Mouse (Mus musculus) forebrain, embryonic 12.5 days (tissue): Measurements from ENCODE around the gene Iqgap1. TPM values are rescaled to one million over a fixed set of nuclear protein-coding genes. Genes with fewer than 3 reads are reported as not detected.

Experiments used
- ATAC-seq: fragments of 200-750 bp; cut with Nextera tagmentation; 2 replicates; pipeline ENCODE4 v1.8.0; 2017; ENCODE audit warnings: moderate TSS enrichment; ENCODE audit not compliant: low FRiP score
- H3K27ac ChIP-seq: fragments of 300-500 bp; sonication (generic); 2 replicates; pipeline ENCODE4 v1.5.1; 2016; ENCODE audit warnings: mild to moderate bottlenecking
- H3K27me3 ChIP-seq: fragments of 300-500 bp; sonication (generic); 2 replicates; pipeline ENCODE4 v1.6.1; 2016; ENCODE audit warnings: mild to moderate bottlenecking
- H3K36me3 ChIP-seq: fragments of 300-500 bp; sonication (generic); replicated peaks from 2 replicates; pipeline ENCODE4 v1.6.1; 2016; ENCODE audit warnings: mild to moderate bottlenecking
- H3K4me1 ChIP-seq: fragments of 300-500 bp; sonication (generic); 2 replicates; pipeline ENCODE4 v1.6.1; 2016
- H3K4me2 ChIP-seq: fragments of 300-500 bp; sonication (generic); 2 replicates; pipeline ENCODE4 v1.6.1; 2016; ENCODE audit warnings: mild to moderate bottlenecking, moderate library complexity
- H3K4me3 ChIP-seq: fragments of 300-500 bp; sonication (generic); replicated peaks from 2 replicates; pipeline ENCODE4 v1.5.1; 2016; ENCODE audit warnings: mild to moderate bottlenecking
- H3K9ac ChIP-seq: fragments of 300-500 bp; sonication (generic); 2 replicates; pipeline ENCODE4 v1.6.1; 2016; ENCODE audit warnings: mild to moderate bottlenecking
- H3K9me3 ChIP-seq: fragments of 300-500 bp; sonication (generic); 2 replicates; pipeline ENCODE4 v1.6.1; 2016
- WGBS: fragments of 180-500 bp; shearing (Covaris S2); methylation state at CpG from one replicate; pipeline ENCODE4 v1.1.7; 2016; 5-methylcytosine and 5-hydroxymethylcytosine counted together
- polyA plus RNA-seq: library from polyadenylated mRNA; unstranded; fragments of >200 nt; fragmentation: Nextera tagmentation; extraction: Ambion mirVana; gene quantifications from 2 replicates; pipeline ENCODE4 v1.2.1, GENCODE M21; 2016

Gene Iqgap1
- polyA plus RNA-seq, result 30.8 and 31.6 TPM in 2 replicates

- Histone ChIP-seq H3K9me3 (no peaks in the 10 kb centered on the region), H3K27me3 (no peaks in the 10 kb centered on the region), H3K9ac (no peak within 1 kb of the TSS), H3K4me3 (no peak within 1 kb of the TSS), H3K27ac (no peak within 1 kb of the TSS), H3K4me2 (no peak within 1 kb of the TSS), H3K36me3 (no peaks in the 10 kb centered on the region), H3K4me1 (no peaks in the 10 kb centered on the region)
- 82% methylated on average over 11 of the region's 11 CpGs for WGBS
- ATAC-seq, result no peak
Measured at GRCm38 (mm10) chr7:80825843-80826403, at the start of gene Iqgap1. Gene Iqgap1, minus strand, starts transcription at chr7:80825974.

DNA sequence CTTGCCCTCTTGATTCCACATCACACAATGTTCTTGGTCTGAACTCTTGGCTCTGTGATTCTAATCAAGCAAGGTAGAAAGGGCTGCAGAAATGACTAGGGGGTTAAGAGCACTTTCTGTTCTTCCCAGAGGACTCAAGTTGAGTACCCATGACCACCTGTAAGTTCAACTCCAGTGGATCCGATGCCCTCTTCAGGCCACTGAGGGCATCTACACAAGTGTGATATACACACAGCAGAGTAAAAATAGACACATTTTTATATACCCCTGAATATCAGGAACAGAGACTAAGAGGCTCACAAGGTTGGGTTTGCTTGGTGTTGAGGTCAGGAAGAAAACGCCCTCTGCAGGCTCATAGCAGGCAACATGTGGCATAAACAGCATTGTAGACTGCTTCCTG is 47.9 kb upstream of the Iqgap1 start:
- no peak overlapping the region for H3K27ac ChIP-seq
- peaks cover 85% of the 10 kb centered on the region for H3K36me3 ChIP-seq
- peaks cover 29% of the 10 kb centered on the region for H3K27me3 ChIP-seq
- H3K4me2 ChIP-seq, result no peak overlapping the region
- H3K4me3 ChIP-seq, result no peak overlapping the region
- H3K9ac ChIP-seq, result no peak overlapping the region
- no peaks in the 10 kb centered on the region for H3K9me3 ChIP-seq
- no peak for ATAC-seq
- H3K4me1 ChIP-seq, result no peaks in the 10 kb centered on the region
- 96% methylated on average over 2 of the region's 2 CpGs for WGBS

DNA sequence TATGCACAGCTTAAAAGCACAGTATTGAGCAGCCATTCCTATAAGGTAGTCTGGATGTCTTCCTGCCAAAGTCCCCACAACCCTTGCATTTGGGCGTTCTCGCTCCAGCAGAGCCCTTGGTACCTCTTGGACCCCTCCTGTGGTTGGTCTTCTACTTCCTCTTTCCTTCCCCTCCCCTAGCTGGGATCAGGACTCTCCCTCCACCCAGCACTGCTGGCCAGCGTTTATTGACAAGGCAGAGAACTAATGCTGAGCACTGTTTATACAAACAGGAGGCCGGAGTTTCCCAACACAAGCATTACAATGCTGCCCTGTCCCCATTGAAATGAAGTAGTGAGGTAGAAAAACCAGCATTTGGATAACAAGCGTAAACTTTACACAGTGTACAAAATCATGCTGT is 47.3 kb upstream of the Iqgap1 start:
- no peak for ATAC-seq
- H3K4me3 ChIP-seq, result no peak overlapping the region
- H3K36me3 ChIP-seq, result peaks cover 91% of the 10 kb centered on the region
- WGBS, result 85% methylated on average over 5 of the region's 5 CpGs
- no peak overlapping the region for H3K9ac ChIP-seq
- peaks cover 29% of the 10 kb centered on the region for H3K27me3 ChIP-seq
- no peaks in the 10 kb centered on the region for H3K9me3 ChIP-seq
- H3K27ac ChIP-seq, result no peak overlapping the region
- H3K4me2 ChIP-seq, result no peak overlapping the region
- H3K4me1 ChIP-seq, result no peaks in the 10 kb centered on the region

GRCm38 (mm10) chr7:80868686-80869085 is 42.9 kb upstream of the Iqgap1 start:
- Histone ChIP-seq H3K27ac (no peak overlapping the region), H3K4me1 (peaks cover 11% of the 10 kb centered on the region), H3K9ac (no peak overlapping the region), H3K9me3 (no peaks in the 10 kb centered on the region), H3K27me3 (peaks cover 4% of the 10 kb centered on the region), H3K4me2 (no peak overlapping the region), H3K4me3 (no peak overlapping the region), H3K36me3 (peaks cover 85% of the 10 kb centered on the region)
- WGBS, result 94% methylated on average over 2 of the region's 2 CpGs
- ATAC-seq, result no peak

GRCm38 (mm10) chr7:80866514-80867147 is 40.9 kb upstream of the Iqgap1 start:
- no peak overlapping the region for H3K9ac ChIP-seq
- no peaks in the 10 kb centered on the region for H3K27me3 ChIP-seq
- H3K4me2 ChIP-seq, result no peak overlapping the region
- no peak overlapping the region for H3K27ac ChIP-seq
- H3K4me1 ChIP-seq, result peaks cover 29% of the 10 kb centered on the region
- no peaks in the 10 kb centered on the region for H3K9me3 ChIP-seq
- WGBS, result 90% methylated on average over 7 of the region's 7 CpGs
- no peak overlapping the region for H3K4me3 ChIP-seq
- peaks cover 75% of the 10 kb centered on the region for H3K36me3 ChIP-seq
- ATAC-seq, result no peak

DNA sequence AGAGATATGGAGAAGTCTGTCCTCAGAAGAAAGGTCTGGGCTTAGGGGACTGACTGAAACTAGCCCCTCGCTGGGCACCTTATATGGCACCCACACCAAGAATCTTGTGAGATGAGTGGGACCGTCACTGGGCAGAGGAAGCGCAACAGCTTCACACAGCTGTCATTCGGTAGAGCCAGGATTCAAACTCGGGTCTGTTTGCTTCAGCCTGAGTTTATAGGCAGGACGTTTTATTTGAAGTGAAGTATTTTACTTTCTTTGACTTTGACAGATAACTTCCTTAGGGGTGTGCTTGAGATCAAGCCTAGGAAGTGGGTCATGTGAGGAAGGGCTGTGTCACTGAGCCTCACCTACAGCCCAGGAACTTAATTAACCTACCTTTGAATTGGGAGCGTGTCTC is 39.7 kb upstream of the Iqgap1 start:
- no peaks in the 10 kb centered on the region for H3K9me3 ChIP-seq
- H3K36me3 ChIP-seq, result peaks cover 67% of the 10 kb centered on the region
- no peak overlapping the region for H3K9ac ChIP-seq
- no peaks in the 10 kb centered on the region for H3K27me3 ChIP-seq
- H3K4me2 ChIP-seq, result no peak overlapping the region
- no peak for ATAC-seq
- H3K27ac ChIP-seq, result no peak overlapping the region
- peaks cover 32% of the 10 kb centered on the region for H3K4me1 ChIP-seq
- 94% methylated on average over 7 of the region's 7 CpGs for WGBS
- no peak overlapping the region for H3K4me3 ChIP-seq

DNA sequence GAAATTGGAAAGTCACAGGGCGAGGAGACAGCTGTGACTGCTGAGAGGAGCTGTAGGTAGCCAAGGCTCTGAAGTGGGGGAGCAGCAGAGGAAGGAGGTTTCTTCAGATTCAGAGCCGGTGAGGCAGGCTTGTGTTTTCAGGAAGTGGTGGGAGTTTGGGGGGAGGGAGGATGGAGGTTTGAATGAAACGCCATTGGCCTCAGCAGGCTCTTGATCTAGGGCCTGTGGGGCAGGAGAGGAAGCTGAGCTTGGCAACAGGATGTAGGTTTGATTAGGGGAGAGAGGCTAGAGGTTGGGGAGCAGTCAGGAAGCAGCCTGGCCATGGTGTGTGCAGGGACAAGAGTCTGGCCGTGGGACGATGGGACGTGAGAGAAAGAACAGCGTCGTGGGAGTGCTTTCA is 39.1 kb upstream of the Iqgap1 start:
- Histone ChIP-seq H3K9ac (no peak overlapping the region), H3K4me1 (peaks cover 34% of the 10 kb centered on the region), H3K4me2 (no peak overlapping the region), H3K27me3 (no peaks in the 10 kb centered on the region), H3K36me3 (peaks cover 61% of the 10 kb centered on the region), H3K27ac (no peak overlapping the region), H3K4me3 (no peak overlapping the region), H3K9me3 (no peaks in the 10 kb centered on the region)
- 94% methylated on average over 8 of the region's 8 CpGs for WGBS
- no peak for ATAC-seq

GRCm38 (mm10) chr7:80864151-80864550 is 38.4 kb upstream of the Iqgap1 start:
- Histone ChIP-seq H3K27ac (no peak overlapping the region), H3K9me3 (no peaks in the 10 kb centered on the region), H3K27me3 (no peaks in the 10 kb centered on the region), H3K4me2 (no peak overlapping the region), H3K4me3 (no peak overlapping the region), H3K36me3 (peaks cover 54% of the 10 kb centered on the region), H3K4me1 (peaks cover 34% of the 10 kb centered on the region), H3K9ac (no peak overlapping the region)
- 58% methylated on average over 1 of the region's 1 CpGs for WGBS
- ATAC-seq, result no peak

- whole genome bisulfite sequencing, result 86% methylated on average over 5 of the region's 5 CpGs
- Histone ChIP-seq H3K4me2 (peak overlapping the region; percentile 22), H3K27me3 (no peaks in the 10 kb centered on the region), H3K9ac (0 out of 2 replicates have a peak overlapping the region, but pooled peaks have one; percentile 1), H3K27ac (no peak overlapping the region), H3K4me3 (0 out of 2 replicates have a peak overlapping the region, but pooled peaks have one; percentile 0), H3K4me1 (peaks cover 34% of the 10 kb centered on the region), H3K9me3 (no peaks in the 10 kb centered on the region), H3K36me3 (peaks cover 47% of the 10 kb centered on the region)
- no peak for ATAC-seq
Measured at GRCm38 (mm10) chr7:80863520-80863919, 37.7 kb upstream of the Iqgap1 start.

DNA sequence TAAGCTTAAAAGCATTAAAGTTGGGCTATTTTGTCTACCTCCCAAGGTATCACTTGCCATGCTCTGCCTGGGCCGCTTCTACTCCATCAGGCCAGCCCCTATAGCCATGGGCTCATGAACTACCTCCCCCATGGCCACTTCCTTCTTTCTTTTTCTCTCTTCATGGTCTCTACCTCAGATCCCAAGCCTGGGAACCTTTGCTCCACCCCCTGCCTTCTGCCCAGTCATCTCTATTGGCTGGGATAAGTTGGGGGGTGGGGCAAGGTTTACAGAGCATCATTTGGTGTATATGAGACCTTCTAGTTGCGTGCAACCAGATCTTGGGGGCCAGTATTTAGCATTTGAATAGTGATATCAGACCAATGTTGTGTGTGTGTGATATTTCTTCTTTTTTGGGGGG is 36.7 kb upstream of the Iqgap1 start:
- peaks cover 34% of the 10 kb centered on the region for H3K4me1 ChIP-seq
- ATAC-seq, result no peak
- H3K4me2 ChIP-seq, result peak overlapping the region; percentile 79
- H3K4me3 ChIP-seq, result no peak overlapping the region
- peaks cover 37% of the 10 kb centered on the region for H3K36me3 ChIP-seq
- H3K27me3 ChIP-seq, result no peaks in the 10 kb centered on the region
- H3K9ac ChIP-seq, result no peak overlapping the region
- WGBS, result 90% methylated on average over 2 of the region's 2 CpGs
- H3K9me3 ChIP-seq, result no peaks in the 10 kb centered on the region
- no peak overlapping the region for H3K27ac ChIP-seq

GRCm38 (mm10) chr7:80860729-80861274 is 35.0 kb upstream of the Iqgap1 start, which contains the start of gene Zscan2:
Gene Zscan2, plus strand, starts transcription at chr7:80860920.
- Histone ChIP-seq H3K4me2 (peak within 1 kb of the TSS; percentile 79), H3K36me3 (peaks cover 27% of the 10 kb centered on the region), H3K4me1 (peaks cover 34% of the 10 kb centered on the region), H3K4me3 (peak within 1 kb of the TSS; percentile 71), H3K9me3 (no peaks in the 10 kb centered on the region), H3K27ac (peak within 1 kb of the TSS; percentile 92), H3K9ac (peak within 1 kb of the TSS; percentile 80), H3K27me3 (no peaks in the 10 kb centered on the region)
- under 1% methylated on average over 40 of the region's 40 CpGs for WGBS
- peak; percentile 99 for ATAC-seq

DNA sequence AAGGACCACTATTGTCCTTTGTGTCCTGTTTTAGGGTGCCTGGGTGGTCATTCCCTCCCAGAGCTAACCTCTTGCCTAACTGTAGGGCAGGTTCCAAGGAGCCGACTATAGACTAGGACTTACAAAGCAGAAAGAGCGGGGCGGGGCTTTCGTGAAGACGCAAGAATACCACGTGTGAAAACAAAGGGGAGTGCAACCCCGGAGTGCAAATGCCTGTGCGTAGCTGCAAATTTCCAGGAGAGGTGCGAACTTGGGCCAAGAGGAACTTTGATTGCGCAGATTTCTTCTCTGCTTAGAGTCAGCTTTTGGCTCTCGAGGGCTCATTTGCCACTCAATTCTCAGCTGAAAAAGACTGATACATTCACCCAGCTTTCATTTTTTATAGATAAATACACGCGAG is 34.5 kb upstream of the Iqgap1 start:
- peak; percentile 72 for ATAC-seq
- peak overlapping the region; percentile 80 for H3K9ac ChIP-seq
- under 1% methylated on average over 13 of the region's 13 CpGs for WGBS

More for the DNA sequence above, 34.5 kb upstream of the Iqgap1 start:
- Histone ChIP-seq H3K27me3 (no peaks in the 10 kb centered on the region), H3K4me2 (peak overlapping the region; percentile 79), H3K9me3 (no peaks in the 10 kb centered on the region), H3K4me3 (peak overlapping the region; percentile 71), H3K36me3 (peaks cover 21% of the 10 kb centered on the region), H3K27ac (0 out of 2 replicates have a peak overlapping the region, but pooled peaks have one; percentile 92), H3K4me1 (peaks cover 34% of the 10 kb centered on the region)
